Mouse (Mus musculus): ENCODE measurements around the gene Ipcef1.

GRCm38 (mm10) chr10:7069090-7069489, 16.8 kb upstream of the Ipcef1 start:
- no peak for TF ChIP-seq CTCF (IDR thresholded peaks at IDR 0.05; ENCODE audit: low read depth)
- no peak for TF ChIP-seq EP300 (IDR thresholded peaks at IDR 0.05; ENCODE audit: low read depth)
